Mouse (Mus musculus) midbrain, embryonic 11.5 days (tissue): ENCODE measurements around the gene Tsc22d3. TPM values are rescaled to one million over a fixed set of nuclear protein-coding genes. Genes with fewer than 3 reads are reported as not detected.

ENCODE experiments used
- ATAC-seq: fragments of 200-750 bp; cut with Nextera tagmentation; 2 replicates; pipeline ENCODE4 v1.8.0; 2017; ENCODE audit warnings: moderate TSS enrichment, moderate library complexity; ENCODE audit not compliant: low FRiP score
- DNase-seq: peaks from one replicate; pipeline ENCODE4 v3.0.0; 2015; ENCODE audit warnings: low spot score; ENCODE audit errors: missing footprints
- H3K27ac ChIP-seq: fragments of 300-500 bp; sonication (generic); 2 replicates; pipeline ENCODE4 v1.5.1; 2014; ENCODE audit warnings: low read depth, low read length
- H3K27me3 ChIP-seq: fragments of 300-500 bp; sonication (generic); 2 replicates; pipeline ENCODE4 v1.6.1; 2014; ENCODE audit warnings: mild to moderate bottlenecking, low read length, moderate library complexity, mixed read lengths; ENCODE audit not compliant: control insufficient read depth, insufficient read depth
- H3K36me3 ChIP-seq: fragments of 300-500 bp; sonication (generic); 2 replicates; pipeline ENCODE4 v1.6.1; 2014; ENCODE audit warnings: mild to moderate bottlenecking, low read length, moderate library complexity, mixed read lengths; ENCODE audit not compliant: control insufficient read depth, insufficient read depth
- H3K4me1 ChIP-seq: fragments of 300-500 bp; sonication (generic); 2 replicates; pipeline ENCODE4 v1.6.1; 2014; ENCODE audit warnings: low read length; ENCODE audit not compliant: control insufficient read depth, insufficient read depth
- H3K4me2 ChIP-seq: fragments of 300-500 bp; sonication (generic); 2 replicates; pipeline ENCODE4 v1.6.1; 2014; ENCODE audit warnings: mild to moderate bottlenecking, moderate library complexity
- H3K4me3 ChIP-seq: fragments of 300-500 bp; sonication (generic); 2 replicates; pipeline ENCODE4 v1.5.1; 2014; ENCODE audit warnings: low read depth, low read length
- H3K9ac ChIP-seq: fragments of 300-500 bp; sonication (generic); 2 replicates; pipeline ENCODE4 v1.6.1; 2014; ENCODE audit warnings: low read length
- H3K9me3 ChIP-seq: fragments of 300-500 bp; sonication (generic); 2 replicates; pipeline ENCODE4 v1.6.1; 2016; ENCODE audit warnings: low read length; ENCODE audit not compliant: control insufficient read depth
- WGBS: fragments of 180-500 bp; shearing (Covaris S2); extraction: QIAGEN DNeasy Blood & Tissue Kit; methylation state at CpG from one replicate; pipeline ENCODE4 v1.1.7; 2014; 5-methylcytosine and 5-hydroxymethylcytosine counted together
- polyA plus RNA-seq: library from polyadenylated mRNA; unstranded; fragments of >200 nt; fragmentation: Nextera tagmentation; extraction: Ambion mirVana; gene quantifications from 2 replicates; pipeline ENCODE4 v1.2.1, GENCODE M21; 2014

The Tsc22d3 gene
- polyA plus RNA-seq, 1 experiment from 2014 or later: 166 TPM

- DNase-seq (peak; percentile 90), ATAC-seq (peak; percentile 87)
- Histone ChIP-seq H3K4me3 (peak overlapping the region; percentile 45), H3K4me1 (no peaks in the 10 kb centered on the region), H3K27ac (no peak overlapping the region), H3K4me2 (peak overlapping the region; percentile 54), H3K36me3 (no peaks in the 10 kb centered on the region), H3K27me3 (peaks cover 37% of the 10 kb centered on the region), H3K9ac (peak overlapping the region; percentile 40; the same call in 1 of the 2 replicates), H3K9me3 (no peaks in the 10 kb centered on the region)
- 22% methylated on average over 26 of the region's 109 CpGs for WGBS
Observed at GRCm38 (mm10) chrX:140598850-140599560, 1.5 kb downstream of the Tsc22d3 start.

- DNase-seq: peak; percentile 84
- peaks cover 37% of the 10 kb centered on the region for H3K27me3 ChIP-seq
- no peaks in the 10 kb centered on the region for H3K36me3 ChIP-seq
- peak overlapping the region; percentile 54 for H3K4me2 ChIP-seq
- WGBS: 25% methylated on average over 37 of the region's 48 CpGs
- no peaks in the 10 kb centered on the region for H3K9me3 ChIP-seq
- peak overlapping the region; percentile 45 for H3K4me3 ChIP-seq
- H3K9ac ChIP-seq: no peak overlapping the region
- no peaks in the 10 kb centered on the region for H3K4me1 ChIP-seq
- no peak overlapping the region for H3K27ac ChIP-seq
- ATAC-seq: peak; percentile 43; the same call in 1 of the 2 replicates
Observed at GRCm38 (mm10) chrX:140598194-140598849, 2.1 kb downstream of the Tsc22d3 start.

GRCm38 (mm10) chrX:140591176-140591575 is 9.3 kb downstream of the Tsc22d3 start:
- peaks cover 19% of the 10 kb centered on the region for H3K27me3 ChIP-seq
- ATAC-seq: no peak

GRCm38 (mm10) chrX:140590142-140590541 is 10.3 kb downstream of the Tsc22d3 start:
- ATAC-seq: no peak
- 68% methylated on average over 2 of the region's 2 CpGs for WGBS
- H3K4me2 ChIP-seq: no peak overlapping the region
- no peaks in the 10 kb centered on the region for H3K4me1 ChIP-seq
- no peaks in the 10 kb centered on the region for H3K36me3 ChIP-seq
- DNase-seq: no peak
- no peaks in the 10 kb centered on the region for H3K9me3 ChIP-seq
- H3K27me3 ChIP-seq: peaks cover 19% of the 10 kb centered on the region
- no peak overlapping the region for H3K9ac ChIP-seq
- H3K27ac ChIP-seq: no peak overlapping the region
- no peak overlapping the region for H3K4me3 ChIP-seq

More at GRCm38 (mm10) chrX:140591176-140591575, 9.3 kb downstream of the Tsc22d3 start:
- DNase-seq: no peak
- Histone ChIP-seq H3K4me2 (no peak overlapping the region), H3K27ac (no peak overlapping the region), H3K9ac (no peak overlapping the region), H3K4me3 (no peak overlapping the region), H3K36me3 (no peaks in the 10 kb centered on the region), H3K4me1 (no peaks in the 10 kb centered on the region), H3K9me3 (no peaks in the 10 kb centered on the region)
- WGBS: 79% methylated on average over 3 of the region's 3 CpGs

GRCm38 (mm10) chrX:140589194-140589751 is 11.2 kb downstream of the Tsc22d3 start:
- Histone ChIP-seq H3K4me3 (no peak overlapping the region), H3K36me3 (no peaks in the 10 kb centered on the region), H3K27ac (no peak overlapping the region), H3K4me2 (no peak overlapping the region), H3K9me3 (no peaks in the 10 kb centered on the region), H3K4me1 (no peaks in the 10 kb centered on the region), H3K9ac (no peak overlapping the region), H3K27me3 (peaks cover 21% of the 10 kb centered on the region)
- no peak for ATAC-seq
- WGBS: 76% methylated on average over 4 of the region's 4 CpGs
- DNase-seq: no peak

GRCm38 (mm10) chrX:140588534-140588933 is 11.9 kb downstream of the Tsc22d3 start:
- H3K27ac ChIP-seq: no peak overlapping the region
- H3K36me3 ChIP-seq: no peaks in the 10 kb centered on the region
- peaks cover 23% of the 10 kb centered on the region for H3K27me3 ChIP-seq
- WGBS: 71% methylated on average over 5 of the region's 5 CpGs
- no peaks in the 10 kb centered on the region for H3K4me1 ChIP-seq
- no peak overlapping the region for H3K4me3 ChIP-seq
- H3K9me3 ChIP-seq: no peaks in the 10 kb centered on the region
- ATAC-seq: no peak
- no peak overlapping the region for H3K4me2 ChIP-seq
- DNase-seq: no peak
- no peak overlapping the region for H3K9ac ChIP-seq

GRCm38 (mm10) chrX:140580416-140580815 is 20.0 kb downstream of the Tsc22d3 start:
- no peaks in the 10 kb centered on the region for H3K4me1 ChIP-seq
- H3K9ac ChIP-seq: no peak overlapping the region
- no peaks in the 10 kb centered on the region for H3K36me3 ChIP-seq
- no peak overlapping the region for H3K4me3 ChIP-seq
- no peaks in the 10 kb centered on the region for H3K9me3 ChIP-seq
- ATAC-seq (no peak), DNase-seq (no peak)
- WGBS: 78% methylated on average over 3 of the region's 3 CpGs
- H3K27ac ChIP-seq: no peak overlapping the region
- H3K27me3 ChIP-seq: peaks cover 27% of the 10 kb centered on the region
- H3K4me2 ChIP-seq: no peak overlapping the region

- Histone ChIP-seq H3K4me2 (no peak overlapping the region), H3K27ac (no peak overlapping the region), H3K9ac (no peak overlapping the region), H3K4me3 (no peak overlapping the region), H3K4me1 (no peaks in the 10 kb centered on the region), H3K27me3 (peaks cover 37% of the 10 kb centered on the region), H3K9me3 (no peaks in the 10 kb centered on the region), H3K36me3 (no peaks in the 10 kb centered on the region)
- WGBS: 78% methylated on average over 3 of the region's 3 CpGs
- no peak for ATAC-seq
- no peak for DNase-seq
Observed at GRCm38 (mm10) chrX:140575636-140576035, 24.8 kb downstream of the Tsc22d3 start.

GRCm38 (mm10) chrX:140575200-140575599 is 25.3 kb downstream of the Tsc22d3 start:
- Histone ChIP-seq H3K9ac (no peak overlapping the region), H3K27ac (no peak overlapping the region), H3K9me3 (no peaks in the 10 kb centered on the region), H3K36me3 (no peaks in the 10 kb centered on the region), H3K4me2 (no peak overlapping the region), H3K4me3 (no peak overlapping the region), H3K27me3 (peaks cover 39% of the 10 kb centered on the region), H3K4me1 (no peaks in the 10 kb centered on the region)
- 54% methylated on average over 1 of the region's 1 CpGs for WGBS
- ATAC-seq (no peak), DNase-seq (no peak)
